Mouse (Mus musculus) heart, adult 2 months (tissue): ENCODE data around the gene Arhgef2.

Source experiments
- CTCF ChIP-seq: fragments of 200-600 bp; IDR thresholded peaks from 2 replicates; pipeline ENCODE4 v1.8.1; 2022; ENCODE audit warnings: antibody characterized with exemption, mild to moderate bottlenecking, moderate library complexity
- POLR2A ChIP-seq: fragments of 200-500 bp; IDR thresholded peaks from 2 replicates; pipeline ENCODE4 v1.6.1; 2011; ENCODE audit warnings: mild to moderate bottlenecking, low read depth, low read length, control low read depth; ENCODE audit not compliant: insufficient read depth

GRCm38 (mm10) chr3:88561989-88562388, 43.8 kb upstream of the Arhgef2 start:
- TF ChIP-seq CTCF, result no peak
- TF ChIP-seq POLR2A, result no peak
